Mouse (Mus musculus) intestine, postnatal 0 days (tissue): ENCODE measurements around the gene Snx30. TPM values are rescaled to one million over a fixed set of nuclear protein-coding genes. Genes with fewer than 3 reads are reported as not detected.

ENCODE experiments used
- ATAC-seq: fragments of 200-750 bp; cut with Nextera tagmentation; 2 replicates; pipeline ENCODE4 v1.8.0; 2017; ENCODE audit warnings: mild to moderate bottlenecking, moderate TSS enrichment, moderate library complexity
- H3K27ac ChIP-seq: fragments of 300-500 bp; sonication (generic); 2 replicates; pipeline ENCODE4 v1.5.1; 2014; ENCODE audit warnings: mild to moderate bottlenecking, low read depth, low read length, moderate library complexity
- H3K27me3 ChIP-seq: fragments of 300-500 bp; sonication (generic); replicated peaks from 2 replicates; pipeline ENCODE4 v1.6.1; 2014; ENCODE audit warnings: low read length, mixed read lengths; ENCODE audit not compliant: control insufficient read depth, insufficient read depth
- H3K36me3 ChIP-seq: fragments of 300-500 bp; sonication (generic); 2 replicates; pipeline ENCODE4 v1.6.1; 2014; ENCODE audit warnings: mild to moderate bottlenecking, moderate library complexity; ENCODE audit not compliant: control insufficient read depth, insufficient read depth
- H3K4me1 ChIP-seq: fragments of 300-500 bp; sonication (generic); replicated peaks from 2 replicates; pipeline ENCODE4 v1.6.1; 2014; ENCODE audit warnings: antibody characterized with exemption, low read length, mixed read lengths; ENCODE audit not compliant: control insufficient read depth, insufficient read depth
- H3K4me2 ChIP-seq: fragments of 300-500 bp; sonication (generic); replicated peaks from 2 replicates; pipeline ENCODE4 v1.6.1; 2014; ENCODE audit warnings: low read depth, mild to moderate bottlenecking, moderate library complexity
- H3K4me3 ChIP-seq: fragments of 300-500 bp; sonication (generic); 2 replicates; pipeline ENCODE4 v1.5.1; 2014; ENCODE audit warnings: low read depth, low read length
- H3K9ac ChIP-seq: fragments of 300-500 bp; sonication (generic); 2 replicates; pipeline ENCODE4 v1.6.1; 2014; ENCODE audit warnings: mild to moderate bottlenecking, low read depth, low read length
- H3K9me3 ChIP-seq: fragments of 300-500 bp; sonication (generic); 2 replicates; pipeline ENCODE4 v1.6.1; 2016; ENCODE audit warnings: mixed run types; ENCODE audit not compliant: control insufficient read depth
- CTCF ChIP-seq: sonication (generic); IDR thresholded peaks from 2 replicates; pipeline ENCODE4 v1.5.1; 2016; ENCODE audit warnings: low read depth, mild to moderate bottlenecking, control low read depth, antibody characterized with exemption, moderate library complexity
- WGBS: fragments of 180-500 bp; shearing (Covaris S2); extraction: QIAGEN DNeasy Blood & Tissue Kit; methylation state at CpG from one replicate; pipeline ENCODE4 v1.1.7; 2014; 5-methylcytosine and 5-hydroxymethylcytosine counted together
- polyA plus RNA-seq: library from polyadenylated mRNA; unstranded; fragments of >200 nt; fragmentation: Nextera tagmentation; extraction: Ambion mirVana; gene quantifications from 2 replicates; pipeline ENCODE4 v1.2.1, GENCODE M21; 2015

Snx30 gene
- polyA plus RNA-seq, 1 experiment from 2014 or later = 5.1 TPM

GRCm38 (mm10) chr4:59824860-59825259, 19.2 kb downstream of the Snx30 start:
- no peak for ATAC-seq
- H3K36me3 ChIP-seq = 0 out of 2 replicates have a peak, but pooled peaks cover 4% of the 10 kb centered on the region
- H3K9me3 ChIP-seq = no peaks in the 10 kb centered on the region
- no peak overlapping the region for H3K4me2 ChIP-seq
- TF ChIP-seq CTCF = no peak
- no peaks in the 10 kb centered on the region for H3K4me1 ChIP-seq
- H3K4me3 ChIP-seq = no peak overlapping the region
- no peaks in the 10 kb centered on the region for H3K27me3 ChIP-seq
- H3K9ac ChIP-seq = no peak overlapping the region
- 86% methylated on average over 5 of the region's 5 CpGs for WGBS
- H3K27ac ChIP-seq = no peak overlapping the region

- no peaks in the 10 kb centered on the region for H3K9me3 ChIP-seq
- no peak for ATAC-seq
- 88% methylated on average over 6 of the region's 6 CpGs for WGBS
- H3K4me1 ChIP-seq = no peaks in the 10 kb centered on the region
- no peak overlapping the region for H3K4me3 ChIP-seq
- no peak for TF ChIP-seq CTCF
- no peak overlapping the region for H3K4me2 ChIP-seq
- no peak overlapping the region for H3K9ac ChIP-seq
- H3K27ac ChIP-seq = no peak overlapping the region
- 0 out of 2 replicates have a peak, but pooled peaks cover 4% of the 10 kb centered on the region for H3K36me3 ChIP-seq
- no peaks in the 10 kb centered on the region for H3K27me3 ChIP-seq
Measured at GRCm38 (mm10) chr4:59825634-59826033, 20.0 kb downstream of the Snx30 start.

- Histone ChIP-seq H3K4me3 (no peak overlapping the region), H3K36me3 (0 out of 2 replicates have a peak, but pooled peaks cover 4% of the 10 kb centered on the region), H3K9me3 (no peaks in the 10 kb centered on the region), H3K9ac (no peak overlapping the region), H3K4me1 (no peaks in the 10 kb centered on the region), H3K4me2 (no peak overlapping the region), H3K27ac (no peak overlapping the region), H3K27me3 (no peaks in the 10 kb centered on the region)
- TF ChIP-seq CTCF = no peak
- no peak for ATAC-seq
- WGBS = 95% methylated on average over 5 of the region's 5 CpGs
Measured at GRCm38 (mm10) chr4:59826381-59826780, 20.7 kb downstream of the Snx30 start.

GRCm38 (mm10) chr4:59829072-59829471, 23.4 kb downstream of the Snx30 start:
- H3K36me3 ChIP-seq = 0 out of 2 replicates have a peak, but pooled peaks cover 4% of the 10 kb centered on the region
- no peak overlapping the region for H3K4me2 ChIP-seq
- no peaks in the 10 kb centered on the region for H3K4me1 ChIP-seq
- H3K27me3 ChIP-seq = no peaks in the 10 kb centered on the region
- no peak for TF ChIP-seq CTCF
- no peaks in the 10 kb centered on the region for H3K9me3 ChIP-seq
- WGBS = 76% methylated on average over 4 of the region's 4 CpGs
- H3K4me3 ChIP-seq = no peak overlapping the region
- H3K9ac ChIP-seq = no peak overlapping the region
- H3K27ac ChIP-seq = no peak overlapping the region
- no peak for ATAC-seq

DNA sequence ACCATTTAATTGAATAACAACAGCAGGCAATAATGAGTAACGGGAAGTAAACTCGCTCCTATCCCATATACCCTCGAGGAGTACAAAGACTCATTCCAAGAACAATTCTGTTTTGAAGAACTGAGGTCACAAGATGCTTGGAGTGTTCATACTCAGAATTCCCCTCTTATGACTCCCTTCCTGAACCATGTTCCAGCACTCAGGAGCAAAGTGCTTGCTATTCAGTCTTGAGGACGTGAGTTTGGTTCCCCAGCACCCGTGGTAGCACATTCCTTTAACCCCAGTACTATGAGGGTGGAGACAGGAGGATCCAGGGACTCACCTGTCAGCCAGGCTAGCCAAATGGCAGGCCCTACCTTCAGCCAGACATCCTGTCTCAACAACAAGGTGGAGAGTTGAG, 25.4 kb downstream of the Snx30 start:
- ATAC-seq = no peak
- 66% methylated on average over 5 of the region's 5 CpGs for WGBS
- peaks cover 9% of the 10 kb centered on the region; the same call in 1 of the 2 replicates for H3K36me3 ChIP-seq
- TF ChIP-seq CTCF = no peak
- no peaks in the 10 kb centered on the region for H3K9me3 ChIP-seq
- no peak overlapping the region for H3K9ac ChIP-seq
- no peaks in the 10 kb centered on the region for H3K4me1 ChIP-seq
- H3K4me3 ChIP-seq = no peak overlapping the region
- no peak overlapping the region for H3K27ac ChIP-seq
- no peaks in the 10 kb centered on the region for H3K27me3 ChIP-seq
- no peak overlapping the region for H3K4me2 ChIP-seq

DNA sequence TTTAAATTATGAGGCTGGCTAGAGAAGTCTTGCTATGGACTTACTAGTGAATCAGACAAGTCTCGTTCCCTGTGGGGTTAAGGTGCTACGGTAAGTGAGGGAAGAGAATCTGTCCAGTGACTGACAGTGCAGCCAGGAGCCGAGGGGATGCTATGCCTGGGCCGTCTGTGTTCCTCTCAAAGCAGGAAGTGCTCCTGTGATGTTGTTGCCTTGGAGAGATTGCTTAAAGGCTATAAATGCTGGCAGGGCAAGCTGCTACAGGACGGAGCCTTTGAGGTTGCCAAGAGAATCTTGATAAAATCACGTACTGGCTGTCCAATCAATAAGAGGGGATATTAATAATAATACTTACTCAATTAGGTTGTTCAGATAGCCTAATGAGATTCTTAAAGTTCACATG, 27.2 kb downstream of the Snx30 start:
- H3K27ac ChIP-seq = no peak overlapping the region
- no peak for TF ChIP-seq CTCF
- no peak overlapping the region for H3K4me2 ChIP-seq
- ATAC-seq = no peak
- no peaks in the 10 kb centered on the region for H3K4me1 ChIP-seq
- H3K9ac ChIP-seq = no peak overlapping the region
- no peaks in the 10 kb centered on the region for H3K27me3 ChIP-seq
- peaks cover 5% of the 10 kb centered on the region; the same call in 1 of the 2 replicates for H3K36me3 ChIP-seq
- no peaks in the 10 kb centered on the region for H3K9me3 ChIP-seq
- no peak overlapping the region for H3K4me3 ChIP-seq
- WGBS = 47% methylated on average over 6 of the region's 6 CpGs

- WGBS = 63% methylated on average over 7 of the region's 7 CpGs
- no peak overlapping the region for H3K27ac ChIP-seq
Measured at GRCm38 (mm10) chr4:59837659-59838058, 32.0 kb downstream of the Snx30 start.

More at GRCm38 (mm10) chr4:59837659-59838058, 32.0 kb downstream of the Snx30 start:
- Histone ChIP-seq H3K4me3 (no peak overlapping the region), H3K27me3 (no peaks in the 10 kb centered on the region), H3K9ac (no peak overlapping the region), H3K9me3 (no peaks in the 10 kb centered on the region), H3K4me2 (no peak overlapping the region), H3K4me1 (no peaks in the 10 kb centered on the region; the same call in 1 of the 2 replicates), H3K36me3 (peaks cover 5% of the 10 kb centered on the region; the same call in 1 of the 2 replicates)
- no peak for ATAC-seq
- TF ChIP-seq CTCF = no peak
